Mouse (Mus musculus) ES-E14 (cell line): ENCODE measurements around the gene Trp53bp2. TPM values are rescaled to one million over a fixed set of nuclear protein-coding genes. Genes with fewer than 3 reads are reported as not detected.

ENCODE experiments used
- DNase-seq: peaks from one replicate; pipeline ENCODE4 v3.0.0-alpha.2; 2013; ENCODE audit warnings: low read depth, low spot score
- H3K27ac ChIP-seq: 2 replicates; pipeline ENCODE4 v1.5.1; 2012; ENCODE audit warnings: low read depth, mild to moderate bottlenecking, low read length, moderate library complexity, mixed read lengths; ENCODE audit not compliant: poor library complexity, insufficient read depth, severe bottlenecking
- H3K36me3 ChIP-seq: 2 replicates; pipeline ENCODE4 v1.6.1; 2012; ENCODE audit warnings: mild to moderate bottlenecking, low read length, moderate library complexity, mixed read lengths; ENCODE audit not compliant: control insufficient read depth, poor library complexity, insufficient read depth, severe bottlenecking
- H3K4me1 ChIP-seq, 2 experiments: fragments of 150-350 bp in 1 of 2; sonication (generic) in 1 of 2; 2 replicates each; pipeline ENCODE4 v1.6.1; 2012; ENCODE audit warnings: low read length in 2 of 2, mild to moderate bottlenecking in 1 of 2, mixed read lengths in 1 of 2; ENCODE audit not compliant: control insufficient read depth in 2 of 2, insufficient read depth in 2 of 2, poor library complexity in 1 of 2
- H3K4me3 ChIP-seq, 2 experiments: fragments of 150-350 bp in 1 of 2; sonication (generic) in 1 of 2; 2 replicates each; pipeline ENCODE4 v1.5.1; 2012; ENCODE audit warnings: low read length in 2 of 2, low read depth in 1 of 2, mild to moderate bottlenecking in 1 of 2, mixed read lengths in 1 of 2; ENCODE audit not compliant: insufficient read depth in 1 of 2, poor library complexity in 1 of 2, severe bottlenecking in 1 of 2
- H3K9ac ChIP-seq: 2 replicates; pipeline ENCODE4 v1.6.1; 2012; ENCODE audit warnings: low read depth, mild to moderate bottlenecking, low read length, mixed read lengths; ENCODE audit not compliant: poor library complexity, insufficient read depth, severe bottlenecking
- H3K9me3 ChIP-seq: fragments of 150-350 bp; sonication (generic); 2 replicates; pipeline ENCODE4 v1.6.1; 2012; ENCODE audit warnings: low read depth, mild to moderate bottlenecking, low read length; ENCODE audit not compliant: control insufficient read depth, insufficient read depth
- CHD2 ChIP-seq: IDR thresholded peaks from 2 replicates; pipeline ENCODE4 v1.6.1; 2014; ENCODE audit warnings: mild to moderate bottlenecking, low read depth, low read length, inconsistent platforms
- HCFC1 ChIP-seq: IDR thresholded peaks from 2 replicates; pipeline ENCODE4 v1.6.1; 2012; ENCODE audit warnings: low read length, inconsistent platforms, borderline replicate concordance; ENCODE audit not compliant: insufficient read depth
- MAFK ChIP-seq: IDR thresholded peaks from 2 replicates; pipeline ENCODE4 v1.6.1; 2014; ENCODE audit warnings: mild to moderate bottlenecking, low read depth, low read length, inconsistent platforms; ENCODE audit not compliant: insufficient read depth
- ZC3H11A ChIP-seq: IDR thresholded peaks from 2 replicates; pipeline ENCODE4 v1.6.1; 2012; ENCODE audit warnings: low read depth, mild to moderate bottlenecking, inconsistent platforms, low read length, borderline replicate concordance
- ZNF384 ChIP-seq: IDR thresholded peaks from 2 replicates; pipeline ENCODE4 v1.6.1; 2012; ENCODE audit warnings: low read depth, low read length, inconsistent platforms
- in situ Hi-C, 2 experiments: fragments of 600-800 bp; cut with MboI; formaldehyde crosslinking; loops; one replicate each; pipeline ENCODE4 v1.15.1; 2025; ENCODE audit warnings: low sequenced_read_pairs in 2 of 2, inconsistent platforms in 1 of 2; ENCODE audit not compliant: unreplicated experiment in 2 of 2
- total RNA-seq: library from RNA; depleted of rRNA; stranded (reverse); fragments of 300-350 nt; gene quantifications from 2 replicates; pipeline ENCODE4 v1.2.3, GENCODE M21; 2012; rRNA removed

Gene Trp53bp2
- total RNA-seq, result 9.4 and 9.5 TPM in 2 replicates

DNA sequence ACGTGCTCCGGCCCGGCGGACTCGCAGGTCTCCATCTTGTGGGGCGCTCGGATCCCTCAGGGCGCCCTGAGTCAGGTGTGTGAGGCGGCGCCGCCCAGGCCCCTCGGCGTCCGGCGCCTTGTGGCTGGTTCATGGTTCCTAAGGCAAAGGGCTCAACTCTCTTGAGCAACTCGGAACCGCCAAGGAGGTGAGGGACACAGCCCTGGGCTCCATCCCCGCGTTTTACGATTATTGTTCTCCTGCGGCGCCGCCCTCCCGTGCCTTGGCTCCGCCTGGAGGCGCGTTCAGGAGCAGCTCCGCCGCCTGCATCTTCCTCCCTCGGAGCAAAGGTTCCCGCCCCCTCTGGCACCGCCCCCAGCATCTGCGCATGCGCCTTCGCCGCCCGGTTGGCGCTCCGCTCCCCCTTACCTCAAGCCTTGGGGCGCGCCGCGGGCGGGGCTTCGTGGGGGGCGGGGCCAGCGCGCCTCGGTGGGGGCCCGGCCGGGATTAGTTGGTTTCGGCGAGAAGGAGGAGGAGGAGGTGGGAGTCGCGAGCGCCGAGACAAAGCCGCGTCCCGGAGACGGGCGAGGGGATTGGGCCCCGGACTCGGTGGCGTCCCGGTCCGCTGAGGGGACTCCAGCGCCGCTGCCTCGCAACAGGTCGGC is at the start of gene Trp53bp2:
Gene Trp53bp2 (plus strand): TSS at position 489 of the 644 bp plus-strand sequence.
- H3K9me3 ChIP-seq, result no peaks in the 10 kb centered on the region
- no peaks in the 10 kb centered on the region for H3K36me3 ChIP-seq
- DNase-seq, result peak; percentile 95
- no peak for TF ChIP-seq CHD2
- no peaks in the 10 kb centered on the region for H3K4me1 ChIP-seq
- in situ Hi-C loops, result no loop called here
- H3K9ac ChIP-seq, result peak within 1 kb of the TSS; percentile 85
- peak within 1 kb of the TSS; percentile 82 to 94 for H3K4me3 ChIP-seq
- peak within 1 kb of the TSS; percentile 46; the same call in 1 of the 2 replicates for H3K27ac ChIP-seq

DNA sequence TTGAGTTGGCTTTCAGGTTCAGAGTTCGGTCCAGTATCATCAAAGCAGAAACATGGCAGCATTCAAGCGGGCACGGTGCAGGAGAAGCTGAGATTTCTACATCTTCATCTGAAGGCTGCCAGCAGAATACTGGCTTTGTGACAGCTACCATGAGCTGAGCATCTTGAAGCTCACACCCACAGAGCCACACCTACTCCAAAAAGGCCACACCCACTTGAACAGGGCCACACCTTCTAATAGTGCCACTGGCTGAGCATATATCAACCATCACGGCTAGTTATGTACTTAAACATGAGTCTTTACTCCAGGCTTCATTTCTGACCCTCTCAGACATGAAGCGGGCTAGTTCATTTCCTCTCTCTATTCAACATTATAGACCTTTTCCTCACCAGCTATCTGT is 46.3 kb upstream of the Trp53bp2 start:
- in situ Hi-C loops, result no loop called here
- Histone ChIP-seq H3K9ac (no peak overlapping the region), H3K27ac (no peak overlapping the region), H3K36me3 (no peaks in the 10 kb centered on the region), H3K4me3 (no peak overlapping the region), H3K4me1 (peaks cover 0 to 3% of the 10 kb centered on the region in 2 experiments; a peak in 1 of 4 replicates), H3K9me3 (no peaks in the 10 kb centered on the region)
- TF ChIP-seq ZC3H11A (no peak), HCFC1 (no peak)
- no peak for DNase-seq

DNA sequence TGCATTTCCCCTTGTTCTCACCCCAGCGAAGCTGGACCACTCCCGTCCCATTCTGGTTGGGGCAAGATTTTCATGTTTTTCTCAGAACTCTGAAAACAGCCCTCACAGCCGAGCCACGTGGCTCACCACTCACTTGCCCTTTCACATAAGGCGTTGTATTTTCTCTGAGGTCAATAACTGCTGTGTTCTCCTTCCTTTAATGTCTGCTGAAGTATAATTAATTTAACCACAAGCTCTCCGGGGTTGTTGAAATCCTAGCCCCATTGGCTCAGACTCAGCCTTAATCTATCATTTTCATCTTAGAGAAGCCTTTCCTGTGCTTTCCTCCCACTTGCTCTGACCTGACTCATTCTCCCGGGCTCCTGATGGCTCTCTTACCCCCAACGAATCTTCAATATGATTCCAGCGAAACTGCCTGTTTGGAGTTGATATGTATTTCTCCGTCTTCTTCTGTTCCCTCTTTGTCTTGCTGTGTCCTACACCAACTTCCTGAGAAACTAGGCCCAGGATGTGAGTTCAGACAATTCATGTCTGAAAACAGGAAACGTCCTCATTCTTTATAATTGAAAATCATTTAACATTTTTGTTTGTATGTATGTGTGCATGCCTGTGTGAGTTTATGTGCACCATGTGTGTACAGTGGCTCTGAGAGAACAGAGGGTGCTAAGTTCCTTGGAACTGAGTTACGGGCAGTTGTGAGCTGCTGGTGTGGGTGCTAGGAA is 45.1 kb upstream of the Trp53bp2 start:
- Histone ChIP-seq H3K4me1 (peaks cover 0 to 3% of the 10 kb centered on the region in 2 experiments; a peak in 1 of 4 replicates), H3K9me3 (no peaks in the 10 kb centered on the region), H3K36me3 (no peaks in the 10 kb centered on the region), H3K4me3 (no peak overlapping the region), H3K9ac (no peak overlapping the region), H3K27ac (no peak overlapping the region)
- DNase-seq, result no peak
- TF ChIP-seq HCFC1, result no peak
- no peak for TF ChIP-seq ZC3H11A
- TF ChIP-seq ZNF384, result no peak
- TF ChIP-seq MAFK, result no peak
- no peak for TF ChIP-seq CHD2
- in situ Hi-C loops, result no loop called here

DNA sequence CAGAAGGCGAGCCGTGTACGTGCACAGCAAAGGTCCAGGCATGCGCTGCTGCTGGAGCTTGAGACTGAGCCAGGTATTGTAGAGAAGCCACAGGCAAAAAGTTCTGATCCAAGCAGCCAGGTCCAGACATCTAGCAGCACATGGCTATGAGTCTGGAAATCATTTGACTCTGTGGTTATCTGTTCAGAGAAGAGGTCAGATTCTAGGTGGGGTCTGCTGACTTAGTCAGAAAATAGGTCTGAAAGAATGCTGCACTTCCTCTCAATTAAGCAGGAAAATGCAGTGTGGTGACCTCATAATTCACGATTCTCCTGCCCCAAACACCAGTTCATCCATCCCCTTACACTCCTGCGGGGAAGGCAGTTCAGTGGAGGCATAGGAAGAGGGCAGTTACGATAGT is 40.7 kb upstream of the Trp53bp2 start:
- Histone ChIP-seq H3K4me3 (no peak overlapping the region), H3K36me3 (no peaks in the 10 kb centered on the region), H3K4me1 (peaks cover 0 to 3% of the 10 kb centered on the region in 2 experiments; a peak in 1 of 4 replicates), H3K9me3 (no peaks in the 10 kb centered on the region), H3K9ac (no peak overlapping the region), H3K27ac (no peak overlapping the region)
- no peak for DNase-seq
- in situ Hi-C loops, result no loop called here
- no peak for TF ChIP-seq ZNF384
- TF ChIP-seq MAFK, result no peak
- no peak for TF ChIP-seq HCFC1
- no peak for TF ChIP-seq CHD2
- no peak for TF ChIP-seq ZC3H11A

DNA sequence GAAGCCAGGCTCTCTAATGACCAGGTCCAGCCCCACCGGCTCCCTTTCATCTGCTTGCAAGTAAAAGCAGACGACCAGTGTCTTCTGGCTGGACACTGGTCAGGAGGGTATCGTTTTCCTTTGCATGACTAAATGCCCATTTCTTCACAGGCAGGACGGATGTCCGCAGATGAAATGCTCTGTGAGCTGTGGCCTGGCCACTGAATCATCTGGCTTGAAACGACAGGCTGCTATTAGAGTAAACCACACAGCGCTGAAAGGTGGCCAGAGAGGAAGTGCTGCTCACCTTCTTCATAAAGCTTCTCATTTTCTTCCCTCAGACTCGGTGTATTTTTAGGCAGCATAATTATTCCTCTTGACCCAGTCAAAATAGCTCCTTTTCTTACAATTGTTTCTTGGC is 40.2 kb upstream of the Trp53bp2 start:
- Histone ChIP-seq H3K9me3 (no peaks in the 10 kb centered on the region), H3K27ac (no peak overlapping the region), H3K9ac (no peak overlapping the region), H3K4me3 (no peak overlapping the region), H3K36me3 (no peaks in the 10 kb centered on the region), H3K4me1 (no peaks in the 10 kb centered on the region)
- no peak for TF ChIP-seq HCFC1
- no peak for TF ChIP-seq ZNF384
- no peak for TF ChIP-seq CHD2
- TF ChIP-seq ZC3H11A, result no peak
- TF ChIP-seq MAFK, result no peak
- DNase-seq, result no peak
- in situ Hi-C loops, result no loop called here
